Mouse (Mus musculus) forebrain, embryonic 11.5 days (tissue): ENCODE measurements around the gene Ube2t. TPM values are rescaled to one million over a fixed set of nuclear protein-coding genes. Genes with fewer than 3 reads are reported as not detected.

Experiments used
- polyA plus RNA-seq: library from polyadenylated mRNA; unstranded; fragments of >200 nt; fragmentation: Nextera tagmentation; extraction: Ambion mirVana; gene quantifications from 2 replicates; pipeline ENCODE4 v1.2.1, GENCODE M21; 2014

Gene Ube2t
- polyA plus RNA-seq, 1 experiment from 2014 or later, result 53.4 TPM

Other genes starting within 250 kb of the Ube2t start
- 12.2 and 14.0 TPM in 2 replicates for gene Ppp1r12b, start 6.6 kb upstream of the Ube2t start, polyA plus RNA-seq
- 0.17 and 0.32 TPM in 2 replicates for gene Lgr6, start 142.7 kb downstream of the Ube2t start, polyA plus RNA-seq
- 1.8 TPM in 2 replicates for gene Ptpn7, start 170.1 kb downstream of the Ube2t start, polyA plus RNA-seq
- 67.9 and 73.5 TPM in 2 replicates for gene Arl8a, start 184.3 kb downstream of the Ube2t start, polyA plus RNA-seq
- not detected in 2 replicates for gene Gpr37l1, start 205.1 kb downstream of the Ube2t start, polyA plus RNA-seq